Mouse (Mus musculus) embryonic fibroblast, embryonic 13.5 days (primary cell): ENCODE results near the gene Chst11.

Experiments used
- CTCF ChIP-seq: IDR thresholded peaks from 2 replicates; pipeline ENCODE4 v1.5.1; 2011; ENCODE audit warnings: mild to moderate bottlenecking, control low read depth, low read length, moderate library complexity, borderline replicate concordance; ENCODE audit not compliant: insufficient read depth
- POLR2A ChIP-seq: IDR thresholded peaks from 2 replicates; pipeline ENCODE4 v1.6.1; 2011; ENCODE audit warnings: low read depth, mild to moderate bottlenecking, control low read depth, low read length, moderate library complexity

GRCm38 (mm10) chr10:83210122-83210521 lies 224.8 kb downstream of the Chst11 start:
- TF ChIP-seq CTCF (no peak), POLR2A (no peak)
